Mouse (Mus musculus): Measurements from ENCODE around the gene Nup88.

- TF ChIP-seq GATA1 (IDR thresholded peaks at IDR 0.05; ENCODE audit: low read length) (no peak), TAL1 (IDR thresholded peaks at IDR 0.05; ENCODE audit: low read length) (no peak)
Observed at GRCm38 (mm10) chr11:70964222-70964907, 5.4 kb downstream of the Nup88 start.

Data from erythroblast, embryonic 14.5 days (primary cell).